Mouse (Mus musculus): ENCODE measurements around the gene Kcna6.

GRCm38 (mm10) chr6:126783056-126783455 is 42.6 kb upstream of the Kcna6 start:
- TF ChIP-seq POLR2A (IDR thresholded peaks at IDR 0.05; ENCODE audit: control insufficient read depth, extremely low read depth, insufficient read depth, low read length, poor library complexity) (no peak), CTCF (IDR thresholded peaks at IDR 0.05; ENCODE audit: borderline replicate concordance, control insufficient read depth, extremely low read depth, insufficient read depth, low read length, poor library complexity) (no peak)

Data from thymus, adult 2 months (tissue).